Mouse (Mus musculus): ENCODE data around the gene Cyb5r1.

Cyb5r1 gene

GRCm38 (mm10) chr1:134460294-134461284 is 55.2 kb downstream of the Cyb5r1 start:
- DNase-seq (ENCODE audit: low read depth) = no peak
